Mouse (Mus musculus): Measurements from ENCODE around the gene Ap2s1.
"Not testable (repeated sequence)": the region's sequence is repeated elsewhere in the genome, so short reads cannot be mapped to it uniquely, and the experiment has no call there.

Gene Ap2s1

DNA sequence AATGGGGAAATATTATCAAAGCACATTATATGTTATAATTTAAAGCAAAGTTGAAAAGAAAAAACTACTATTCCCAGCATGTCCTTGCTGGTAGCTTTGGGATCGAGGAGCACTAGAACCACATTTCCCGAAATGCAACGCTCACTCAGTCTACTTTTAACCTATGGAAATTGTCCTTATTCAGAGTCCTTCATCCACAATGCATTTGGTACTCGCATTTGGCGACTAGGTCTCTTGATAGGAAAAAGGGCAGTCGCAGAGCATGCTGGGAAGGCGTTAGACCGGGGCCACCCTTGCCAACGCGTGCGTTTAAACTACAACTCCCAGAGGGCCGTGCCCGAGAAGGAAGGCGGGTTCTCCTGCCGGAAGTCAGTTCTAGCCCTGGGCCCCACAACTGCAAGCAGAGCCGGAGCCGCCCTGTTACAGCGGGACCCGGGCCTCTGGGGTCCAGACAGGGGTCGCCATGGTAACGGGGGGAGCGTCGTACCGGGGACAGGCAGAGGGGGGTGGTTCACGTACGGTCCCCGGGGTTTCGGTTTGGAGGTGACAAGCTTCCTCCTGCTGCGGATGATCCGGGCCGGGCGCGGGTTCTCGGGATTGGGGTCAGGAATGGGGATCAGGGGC, at the start of gene Ap2s1:
Ap2s1 (plus strand) TSS at position 338 of the 624 bp plus-strand sequence.
- DNase-seq, result peak; percentile 93

DNA sequence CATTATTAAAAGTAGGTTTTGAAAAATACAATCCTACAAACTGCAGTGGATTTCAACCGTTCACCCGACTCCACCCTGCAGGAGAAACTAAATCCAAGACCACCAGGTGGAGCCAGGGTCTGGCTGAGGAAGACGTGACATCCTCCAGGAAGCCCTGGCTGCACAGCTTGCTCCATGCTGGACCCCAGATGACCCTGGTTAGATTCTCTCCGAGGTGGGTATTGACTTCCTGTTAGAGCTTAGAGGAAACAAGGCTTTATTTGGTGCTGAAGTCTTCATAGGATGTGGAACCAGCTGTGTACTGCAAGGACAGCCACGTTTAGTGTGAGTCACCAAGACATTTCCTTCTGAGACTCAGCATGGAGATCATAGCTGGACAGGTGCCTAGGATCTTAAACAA, 49.0 kb upstream of the Ap2s1 start:
- no peak for DNase-seq

DNA sequence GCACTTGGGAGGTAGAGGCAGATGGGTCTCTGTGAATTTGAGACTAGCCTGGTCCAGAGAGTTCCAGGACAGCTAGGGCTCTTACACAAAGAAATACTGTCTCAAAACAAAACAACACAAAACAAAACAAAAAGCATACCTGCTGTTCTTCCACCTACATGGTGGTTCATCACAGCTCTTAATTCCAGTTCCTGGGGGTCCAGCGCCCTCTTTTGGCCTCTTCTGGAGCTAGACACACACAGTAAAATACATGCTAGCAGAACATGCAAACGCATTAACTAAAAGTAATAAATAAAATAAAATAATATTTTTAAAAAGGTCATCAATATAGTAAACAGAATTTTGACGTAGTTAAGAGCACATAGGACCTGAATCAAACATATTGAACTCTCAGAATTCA, 43.2 kb upstream of the Ap2s1 start:
- DNase-seq, result peak; percentile 35

DNA sequence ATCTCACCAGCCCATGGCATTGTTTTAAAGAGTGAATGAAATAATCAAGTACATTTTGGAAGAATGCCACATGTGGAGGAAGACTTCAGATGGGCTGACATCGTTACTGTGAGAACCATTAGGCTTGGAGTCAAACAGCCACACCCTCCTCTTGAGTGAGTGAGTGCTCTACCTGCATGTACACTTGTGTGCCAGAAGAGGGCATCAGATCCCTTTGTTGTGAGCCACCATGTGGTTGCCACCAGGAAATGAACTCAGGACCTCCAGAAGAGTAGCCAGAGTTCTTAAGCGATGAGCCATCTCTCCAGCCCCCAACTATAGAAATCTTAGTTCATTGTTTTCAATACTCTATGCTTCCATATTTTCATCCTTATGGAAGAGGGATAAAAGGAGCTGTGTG, 39.2 kb upstream of the Ap2s1 start:
- no peak for DNase-seq

DNA sequence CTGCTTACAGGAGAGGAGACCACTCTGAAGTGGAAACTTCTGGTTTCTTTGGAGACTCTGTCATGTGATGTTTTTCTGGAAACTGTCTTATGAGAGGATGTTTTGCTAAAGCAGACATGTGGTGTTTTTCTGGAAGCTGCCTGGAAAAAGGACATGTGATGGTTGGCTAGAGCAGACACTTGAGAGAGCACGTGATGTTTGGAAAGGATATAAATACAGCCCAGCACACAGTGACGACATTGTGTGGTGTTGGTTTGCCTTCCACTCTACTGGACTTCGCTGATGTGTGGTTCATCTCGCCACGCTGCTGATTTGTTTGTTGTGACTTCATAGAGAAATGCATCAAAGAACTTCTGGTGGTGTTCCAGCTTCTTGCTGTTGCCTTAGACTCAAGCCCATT, 37.6 kb upstream of the Ap2s1 start:
- DNase-seq, result no peak

DNA sequence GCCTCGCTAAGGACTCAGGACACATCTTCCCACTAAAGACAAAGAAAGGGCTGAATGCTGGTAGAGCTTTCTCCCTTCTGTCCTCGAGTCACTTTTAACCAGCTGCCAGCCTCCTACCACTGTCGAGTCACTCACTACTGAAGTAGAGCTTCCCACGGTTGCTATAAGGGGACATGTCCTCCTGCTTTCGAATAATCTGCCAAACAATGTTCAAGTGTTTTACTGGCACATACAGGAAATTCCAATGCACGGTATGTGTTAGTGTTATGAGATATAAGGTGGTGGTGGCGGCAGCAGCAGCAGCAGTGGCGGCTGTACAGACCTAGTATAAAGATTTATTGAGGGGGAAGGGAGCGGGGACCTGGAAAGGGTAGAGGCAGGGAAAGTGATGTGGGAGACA, 31.8 kb upstream of the Ap2s1 start:
- DNase-seq, result no peak

DNA sequence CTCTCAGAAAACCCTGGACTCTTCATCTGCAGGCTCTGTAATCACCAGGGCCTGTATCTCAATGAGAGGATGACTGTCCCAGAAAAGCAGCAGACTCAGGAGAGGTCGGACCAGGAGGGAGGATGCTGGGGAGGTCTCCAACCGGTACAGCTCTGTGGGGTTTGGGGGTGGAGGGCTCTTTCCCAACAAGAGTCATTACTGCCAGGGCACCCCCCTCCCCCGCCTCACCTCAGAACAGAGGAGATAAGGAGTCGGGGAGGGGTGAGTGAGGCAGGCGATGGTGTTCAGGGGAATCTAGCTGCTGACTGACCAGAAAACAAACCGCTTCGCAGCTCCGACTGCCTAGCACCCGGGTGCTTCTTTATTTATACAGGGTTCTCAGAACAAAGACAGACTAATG, 30.0 kb upstream of the Ap2s1 start:
- no peak for DNase-seq

DNA sequence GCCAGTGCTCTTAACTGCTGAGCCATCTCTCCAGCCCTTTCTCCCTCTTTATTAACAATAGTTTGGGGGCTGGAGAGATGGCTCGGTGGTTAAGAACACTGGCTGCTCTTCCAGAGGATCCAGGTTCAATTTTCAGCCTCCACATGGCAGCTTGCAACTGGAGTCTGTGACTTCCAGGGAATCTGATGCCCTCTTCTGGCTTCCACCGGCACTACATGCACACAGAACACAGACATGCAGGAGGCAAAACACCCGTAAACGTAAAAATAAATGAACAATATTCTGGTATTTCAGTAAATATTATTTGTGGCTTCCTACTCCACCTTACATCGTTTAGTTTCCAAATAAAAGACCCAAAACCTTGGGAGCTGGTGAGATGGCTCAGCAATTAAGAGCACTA, 27.6 kb upstream of the Ap2s1 start:
- DNase-seq, result no peak

DNA sequence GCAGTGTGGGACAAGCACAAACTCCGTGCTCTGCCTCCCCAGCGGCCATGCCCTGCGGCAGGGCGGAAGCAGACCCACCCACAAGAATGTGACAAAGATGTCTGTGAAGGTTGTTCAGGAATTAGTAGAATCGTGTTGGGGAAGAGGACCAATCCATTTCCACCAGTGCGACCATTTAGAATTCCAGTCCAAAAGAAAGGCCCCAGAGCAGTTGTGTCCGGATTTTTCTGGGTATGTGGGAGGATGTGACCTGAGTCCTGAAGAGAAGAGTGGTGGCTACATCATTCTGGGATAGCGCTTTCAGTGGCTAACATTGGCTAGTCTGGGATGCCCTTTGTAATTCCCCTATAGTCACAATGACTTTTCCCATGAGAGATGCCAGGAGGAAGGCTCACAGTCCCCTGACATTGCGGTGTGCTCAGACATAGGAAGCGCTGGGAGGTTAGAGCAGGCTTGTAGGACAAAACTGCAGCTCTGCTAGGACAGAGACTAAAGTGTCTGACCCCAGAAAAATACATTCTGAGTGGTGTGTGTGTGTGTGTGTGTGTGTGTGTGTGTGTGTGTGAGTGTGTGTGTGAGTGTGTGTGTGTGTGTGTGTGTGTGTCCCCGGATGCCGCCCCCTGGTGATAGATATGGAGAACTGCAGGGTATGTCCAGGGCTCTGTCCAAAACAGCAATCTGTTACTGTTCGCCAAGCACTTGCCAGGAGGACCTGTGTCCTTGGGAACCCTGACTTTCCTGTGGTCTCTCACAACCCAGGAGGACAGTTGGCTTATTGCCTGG, 25.4 kb upstream of the Ap2s1 start:
- no peak for DNase-seq

DNA sequence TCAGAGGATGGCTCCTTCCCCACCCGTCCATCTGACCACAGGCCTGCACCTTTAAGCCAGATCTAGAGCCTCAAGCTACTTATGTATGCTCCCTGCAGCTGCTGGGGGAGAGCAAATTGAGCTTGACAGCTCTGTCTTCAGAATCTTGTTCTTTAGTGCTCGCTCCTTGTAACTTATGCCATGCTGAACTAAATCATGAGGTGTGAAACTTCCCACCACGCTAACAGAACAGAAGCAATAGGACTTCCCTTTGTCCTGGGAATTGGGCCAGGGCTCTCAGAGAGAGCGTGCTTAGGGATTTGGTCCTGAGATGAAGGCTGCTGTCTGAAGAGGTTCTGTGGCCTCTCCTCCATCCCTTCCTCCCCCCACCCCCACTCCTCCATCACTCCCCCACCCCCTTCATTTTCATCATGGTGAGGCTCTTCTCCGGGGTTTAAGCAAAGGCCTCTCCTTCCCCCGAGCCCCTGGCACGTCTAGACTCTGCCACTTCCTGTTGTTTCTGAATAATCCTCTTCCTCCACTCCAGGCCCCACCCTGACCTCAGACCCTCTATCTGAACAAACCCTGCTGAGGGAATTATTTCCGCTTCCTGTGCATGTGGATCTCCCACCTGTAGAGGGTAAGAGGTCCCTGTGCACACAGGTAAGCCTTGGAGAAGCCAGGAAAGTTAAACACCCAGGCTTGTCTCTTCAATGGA, 21.6 kb upstream of the Ap2s1 start:
- DNase-seq, result not testable (repeated sequence)

DNA sequence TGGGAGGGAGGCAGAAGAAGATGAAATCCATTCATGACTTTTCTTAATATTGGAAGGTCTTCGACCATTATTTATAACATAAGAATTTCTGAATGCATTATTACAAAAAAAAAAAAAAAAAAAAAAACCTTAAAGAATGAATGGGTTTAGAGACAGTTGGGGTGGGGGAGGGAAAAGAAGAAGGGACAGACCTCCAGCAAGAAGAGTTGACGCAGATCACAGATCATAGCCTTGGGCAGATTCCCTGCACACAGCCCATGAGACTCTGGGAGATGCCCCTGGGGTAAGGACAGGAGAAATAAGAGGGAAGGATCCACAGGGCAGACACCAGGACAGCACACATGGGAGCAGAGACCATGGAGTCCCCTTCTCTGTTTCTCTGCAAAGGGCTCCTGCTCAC, 16.6 kb upstream of the Ap2s1 start, which contains the start of gene Ceacam9:
Ceacam9 (plus strand) TSS at position 301 of the 400 bp plus-strand sequence.
- no peak for DNase-seq

DNA sequence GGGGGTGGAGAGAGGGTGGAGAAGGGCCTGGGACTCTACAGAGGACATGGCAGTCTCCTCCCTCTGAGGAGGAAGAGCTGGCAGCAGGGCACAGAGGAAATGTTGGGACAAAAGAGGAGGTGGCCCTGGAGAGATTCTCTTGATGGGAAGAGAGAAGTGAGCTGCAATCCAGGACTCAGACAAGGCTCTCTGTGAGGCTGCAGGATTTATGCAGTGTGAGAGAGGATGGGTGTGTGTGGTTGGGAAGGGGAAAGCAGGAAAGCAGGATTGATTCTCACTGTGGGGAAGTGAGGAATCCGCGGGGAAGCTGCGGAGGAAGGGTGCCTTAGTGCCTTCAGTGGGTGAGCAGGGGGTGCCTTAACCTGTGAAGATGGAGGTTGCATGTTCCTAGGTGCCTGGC, 15.7 kb upstream of the Ap2s1 start:
- DNase-seq, result not testable (repeated sequence)

DNA sequence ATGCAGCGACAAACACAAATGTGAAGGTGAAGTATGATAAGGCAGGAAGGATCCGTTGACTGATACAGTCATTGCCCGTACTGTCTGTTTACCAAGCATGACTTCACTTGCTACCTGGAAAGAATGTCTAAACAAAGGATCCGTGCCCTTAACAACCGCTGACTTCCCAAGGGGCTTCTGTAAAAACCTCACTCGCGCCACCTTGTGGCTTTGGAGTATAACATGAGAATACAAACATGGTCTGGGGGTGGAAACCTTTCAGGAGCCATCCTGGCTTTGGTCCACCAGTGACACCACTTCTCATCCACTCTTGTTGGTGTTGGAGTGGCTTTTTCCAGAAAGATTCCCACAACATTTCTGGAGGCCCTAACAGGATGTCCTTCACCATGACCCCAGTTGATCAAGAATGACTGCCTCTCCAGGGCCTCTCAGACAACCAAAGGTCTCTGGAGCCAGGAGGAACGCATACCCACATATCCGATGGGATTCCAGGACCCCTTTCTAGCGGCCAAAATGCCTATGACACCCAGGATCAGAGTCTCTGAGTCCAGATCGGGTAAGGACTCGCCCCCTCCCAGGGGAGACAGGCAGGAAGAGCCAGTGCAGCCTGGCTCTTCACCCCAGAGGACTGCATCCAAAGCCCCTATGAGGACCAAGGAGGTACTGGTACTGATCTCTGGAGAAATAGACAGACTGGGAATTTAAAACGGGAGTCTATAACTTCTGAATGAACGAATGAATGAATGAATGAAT, 9.4 kb upstream of the Ap2s1 start:
- DNase-seq, result peak; percentile 87

DNA sequence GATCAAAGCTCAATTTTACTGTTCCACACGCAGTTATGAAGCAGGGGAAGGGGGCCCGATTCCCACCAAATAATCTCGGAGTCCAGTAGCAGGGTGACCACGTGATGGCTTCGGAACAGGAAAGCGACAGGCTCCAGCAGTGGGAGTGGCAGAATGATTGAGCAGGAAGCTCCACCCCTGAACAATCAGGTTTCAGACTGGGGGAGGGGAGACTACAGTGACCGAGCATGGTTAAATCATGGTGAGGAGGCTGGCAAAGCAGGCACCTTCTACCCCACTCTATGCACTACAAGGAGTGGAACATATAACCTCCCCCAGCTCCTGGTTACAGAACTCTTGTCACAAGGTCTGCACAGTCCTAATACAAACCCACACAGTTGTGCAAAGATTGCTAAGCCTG, 8.6 kb upstream of the Ap2s1 start:
- DNase-seq, result not testable (repeated sequence)

DNA sequence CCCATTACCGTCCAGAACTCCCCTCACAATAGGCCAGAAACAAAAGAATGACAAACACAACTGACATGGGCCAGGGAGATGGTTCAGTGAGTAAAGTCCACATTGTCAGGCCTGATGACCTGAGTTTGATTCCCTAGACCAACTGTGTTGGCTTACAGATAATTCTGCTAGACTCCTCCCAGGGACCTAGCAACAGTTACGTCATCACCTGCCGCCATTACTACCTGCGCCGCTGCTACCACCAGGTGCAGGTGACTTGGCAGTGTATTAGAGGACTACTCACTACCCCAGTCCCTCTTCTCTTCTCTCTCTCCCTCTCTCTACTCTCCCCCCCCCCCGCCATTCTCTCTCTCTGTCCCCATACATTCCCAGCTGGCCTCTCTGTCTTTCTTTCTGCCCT, 7.4 kb upstream of the Ap2s1 start:
- DNase-seq, result no peak

DNA sequence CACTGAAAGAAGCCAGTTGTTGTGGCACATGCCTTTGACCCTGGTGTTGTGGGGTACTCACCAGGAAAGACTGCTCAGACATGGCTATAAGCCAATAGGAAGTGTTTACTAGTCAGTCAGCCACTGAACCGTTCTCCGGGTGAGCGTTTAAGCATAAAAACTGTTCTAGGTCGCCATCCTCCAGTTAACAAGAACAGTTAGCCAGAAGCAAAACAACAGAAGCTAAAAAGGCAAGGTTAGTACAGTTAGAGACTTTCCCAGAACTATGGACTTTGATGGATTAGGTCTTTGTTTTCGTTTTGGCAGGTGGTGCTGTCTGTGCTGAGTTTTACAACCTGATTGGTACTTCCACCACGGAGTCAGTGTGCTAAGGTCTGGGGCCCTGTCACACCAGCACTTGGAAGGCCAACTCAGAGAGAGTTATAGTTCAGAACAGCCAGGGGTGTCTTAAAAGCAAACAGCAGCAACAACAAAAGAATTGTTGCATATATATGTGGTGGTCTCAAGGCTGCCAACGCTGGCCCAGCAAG, 6.3 kb upstream of the Ap2s1 start:
- DNase-seq, result no peak

DNA sequence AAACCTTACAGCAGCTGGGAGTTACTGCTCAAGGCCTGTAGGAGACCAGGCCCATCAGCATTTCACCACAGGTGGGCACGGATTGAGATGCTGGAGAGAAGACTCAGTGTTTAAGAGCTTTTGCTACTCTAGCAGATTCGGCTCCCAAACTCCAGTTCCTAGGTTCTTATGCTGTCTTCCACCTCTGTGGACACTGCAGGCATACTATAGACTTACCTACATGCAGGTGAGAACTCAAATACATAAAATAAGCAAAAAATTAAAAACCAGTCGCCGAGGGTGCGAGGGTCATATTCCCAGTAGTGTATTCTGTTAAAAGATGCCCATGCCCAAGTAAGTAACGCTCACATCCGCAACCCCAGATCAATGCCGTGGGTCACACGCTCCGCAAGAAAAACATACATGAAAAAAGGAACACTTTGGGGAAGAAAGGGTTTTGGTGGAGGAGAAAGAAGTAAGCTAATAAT, 571 bp upstream of the Ap2s1 start:
- DNase-seq, result no peak

DNA sequence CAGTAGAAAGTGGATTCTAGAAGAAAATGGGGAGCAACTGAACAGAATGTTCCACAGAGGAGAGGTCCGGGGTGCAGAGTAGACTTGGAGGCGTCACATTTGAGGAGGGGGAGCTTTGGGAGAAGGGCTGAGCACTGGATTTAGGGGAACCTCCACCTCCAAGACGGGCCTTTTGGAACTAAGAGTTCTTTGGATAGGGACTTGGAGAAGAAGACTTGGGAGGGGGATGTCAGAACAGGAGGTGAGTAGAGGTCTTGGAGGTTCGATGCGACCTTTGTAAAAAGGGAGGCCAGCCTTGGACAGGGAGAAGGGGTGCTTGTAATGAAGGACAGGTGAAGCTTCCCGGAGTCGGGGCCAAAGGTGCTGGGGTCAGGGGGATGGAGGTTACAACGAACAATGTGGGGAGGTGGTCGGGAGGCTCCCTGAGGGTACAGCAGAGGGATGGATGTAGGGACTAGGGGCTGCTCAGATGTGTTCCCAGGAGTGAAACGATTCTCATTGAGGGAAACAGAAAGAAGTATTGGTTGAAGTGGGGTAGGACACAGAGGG, 920 bp downstream of the Ap2s1 start:
- DNase-seq, result no peak

DNA sequence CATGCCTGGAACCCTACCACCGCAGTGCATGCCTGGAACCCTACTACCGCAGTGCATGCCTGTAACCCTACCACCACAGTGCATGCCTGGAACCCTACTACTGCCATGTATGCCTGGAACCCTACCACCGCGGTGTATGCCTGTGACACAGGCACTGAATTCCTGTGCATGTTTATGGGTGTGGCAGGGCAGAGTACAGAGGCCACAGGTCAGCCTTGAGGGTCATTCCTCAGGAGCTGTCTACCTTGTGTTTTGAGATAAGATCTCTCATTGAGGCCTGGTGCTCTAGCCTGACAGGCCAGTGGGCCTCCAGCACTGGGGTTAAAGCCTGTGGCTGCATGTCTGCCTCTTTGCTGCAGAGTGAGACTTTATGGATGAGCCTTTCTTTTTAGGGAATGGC, 7.2 kb downstream of the Ap2s1 start:
- no peak for DNase-seq

DNA sequence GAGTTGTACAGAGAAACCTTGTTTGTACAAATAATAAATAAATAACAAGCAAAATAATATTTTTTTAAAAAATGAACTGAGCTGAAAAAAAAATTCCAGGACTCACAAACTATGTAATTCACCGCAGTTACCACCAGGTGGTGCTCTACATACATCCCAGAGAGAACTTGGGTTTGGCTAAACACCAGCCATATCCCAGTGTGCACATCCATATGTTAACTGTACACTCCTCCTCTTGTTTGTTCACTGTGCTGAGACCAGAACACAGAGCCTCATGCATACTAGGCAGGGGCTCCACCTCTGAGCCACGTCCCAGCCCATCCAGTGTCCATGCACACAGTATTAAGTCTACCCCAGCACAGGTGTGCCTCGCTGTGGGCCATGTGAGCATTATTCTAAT, 7.9 kb downstream of the Ap2s1 start:
- DNase-seq, result peak; percentile 56

DNA sequence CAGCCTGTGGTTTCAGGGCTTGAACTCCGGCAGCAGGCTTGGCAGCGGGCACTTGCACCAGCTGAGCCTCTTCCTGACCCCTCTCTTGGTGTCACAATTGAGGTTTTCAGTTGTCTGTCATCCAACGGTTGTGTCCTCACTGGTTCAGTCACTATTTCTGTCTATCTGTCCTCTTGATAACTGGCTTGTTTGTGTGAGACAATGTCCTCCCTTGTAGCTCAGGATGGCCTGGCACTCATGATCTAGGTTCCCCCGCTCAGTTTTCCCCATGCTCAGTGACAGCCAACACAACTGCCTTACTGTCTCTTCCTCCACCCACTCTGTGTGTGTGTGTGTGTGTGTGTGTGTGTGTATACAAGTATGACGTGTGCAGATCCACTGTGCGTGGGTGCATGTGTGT, 9.4 kb downstream of the Ap2s1 start:
- no peak for DNase-seq

DNA sequence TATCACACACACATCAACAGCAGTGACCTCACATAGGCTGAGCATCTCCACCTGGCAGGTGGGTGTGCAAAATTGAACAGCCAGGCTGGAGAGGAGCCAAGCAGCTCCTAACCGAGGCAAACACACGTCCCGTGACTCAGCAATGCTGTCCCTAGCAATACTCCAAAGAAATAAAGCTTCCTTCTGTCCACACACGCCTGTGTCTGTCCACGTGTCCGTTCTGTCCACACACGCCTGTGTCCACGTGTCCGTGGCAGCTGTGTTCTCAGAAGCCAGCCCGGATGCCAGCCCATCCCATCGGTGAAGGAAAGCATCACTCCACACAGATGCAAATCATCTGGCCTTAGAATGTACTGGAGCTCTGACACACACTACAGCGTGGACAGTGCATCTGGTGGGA, 13.8 kb downstream of the Ap2s1 start:
- no peak for DNase-seq
